Mouse (Mus musculus) myocyte (in vitro differentiated cells): ENCODE data around the gene Gm14214.

Source experiments
- CEBPB ChIP-seq: IDR thresholded peaks from 2 replicates; pipeline ENCODE4 v1.6.1; 2011; ENCODE audit warnings: mild to moderate bottlenecking, moderate library complexity; ENCODE audit not compliant: poor library complexity, insufficient read depth, severe bottlenecking
- E2F4 ChIP-seq: IDR thresholded peaks from one replicate; pipeline ENCODE4 v1.6.1; 2011; ENCODE audit warnings: mild to moderate bottlenecking, control low read depth, moderate library complexity; ENCODE audit not compliant: insufficient read depth
- MYOD1 ChIP-seq, 3 experiments: IDR thresholded peaks; one replicate each; pipeline ENCODE4 v1.6.1; 2011; ENCODE audit warnings: control low read depth in 2 of 3, low read depth in 2 of 3, mild to moderate bottlenecking in 2 of 3, moderate library complexity in 1 of 3; ENCODE audit not compliant: insufficient read length in 2 of 3, control insufficient read depth in 1 of 3
- MYOG ChIP-seq, 3 experiments: IDR thresholded peaks; one replicate each; pipeline ENCODE4 v1.6.1; 2011; ENCODE audit warnings: control low read depth in 2 of 3, low read depth in 2 of 3, mild to moderate bottlenecking in 2 of 3; ENCODE audit not compliant: insufficient read length in 2 of 3, control insufficient read depth in 1 of 3, insufficient read depth in 1 of 3
- POLR2A ChIP-seq: IDR thresholded peaks from one replicate; pipeline ENCODE4 v1.6.1; 2011; ENCODE audit warnings: low read depth, mild to moderate bottlenecking, control low read depth, moderate library complexity; ENCODE audit not compliant: insufficient read length
- TCF12 ChIP-seq: IDR thresholded peaks from one replicate; pipeline ENCODE4 v1.6.1; 2011; ENCODE audit warnings: mild to moderate bottlenecking, control low read depth; ENCODE audit not compliant: poor library complexity, insufficient read depth, severe bottlenecking
- USF1 ChIP-seq: IDR thresholded peaks from one replicate; pipeline ENCODE4 v1.6.1; 2011; ENCODE audit warnings: low read depth, mild to moderate bottlenecking, control low read depth, moderate library complexity

- TF ChIP-seq TCF12 (no peak), POLR2A (peak; percentile 99), MYOG (IDR thresholded peaks at IDR 0.05; ENCODE audit: control insufficient read depth in 1 of 3, insufficient read depth in 1 of 3, insufficient read length in 2 of 3, low read depth in 2 of 3) (peak in 1 of 3 experiments; percentile 10), MYOD1 (IDR thresholded peaks at IDR 0.05; ENCODE audit: control insufficient read depth in 1 of 3, insufficient read length in 2 of 3, low read depth in 2 of 3) (peak in 1 of 3 experiments; percentile 38), USF1 (no peak), E2F4 (peak; percentile 12), CEBPB (no peak)
These were observed 21.0 kb upstream of the Gm14214 start, which contains the start of the genes Raly and a for GRCm38 (mm10) chr2:154790656-154791483.
